Mouse (Mus musculus) testis, adult 10 weeks (tissue): ENCODE measurements around the gene Rrm2. TPM values are rescaled to one million over a fixed set of nuclear protein-coding genes. Genes with fewer than 3 reads are reported as not detected.

Experiments used
- polyA plus RNA-seq: library from polyadenylated mRNA; stranded (reverse); fragments of 350-450 nt; fragmentation: Illumina TruSeq; extraction: RNeasy Lipid Tissue Mini Kit (QIAGEN cat#74804); gene quantifications from one replicate; pipeline ENCODE4 v1.2.3, GENCODE M21; 2014; ENCODE audit warnings: low read depth, low replicate concordance

Rrm2 gene
- polyA plus RNA-seq: 18.5 TPM

GRCm38 (mm10) chr12:24707954-24708823, at the start of gene Rrm2:
Gene Rrm2 (plus strand): TSS chr12:24708241.

GRCm38 (mm10) chr12:24681286-24682023, 26.6 kb upstream of the Rrm2 start, which contains the start of gene Cys1:
Gene Cys1 (minus strand): TSS chr12:24681813.

Other genes starting within 250 kb of the Rrm2 start
- gene Taf1b, start 209.9 kb upstream of the Rrm2 start, polyA plus RNA-seq: 90.6 TPM
- 7.9 TPM for gene Grhl1, start 136.0 kb upstream of the Rrm2 start, polyA plus RNA-seq
- 3.1 TPM for gene Klf11, start 57.0 kb upstream of the Rrm2 start, polyA plus RNA-seq
- 0.50 TPM for gene Cys1, start 26.4 kb upstream of the Rrm2 start, polyA plus RNA-seq
- gene Mboat2, start 122.6 kb downstream of the Rrm2 start, polyA plus RNA-seq: 19.7 TPM